Mouse (Mus musculus): ENCODE data around the gene Lrrc7.
A peak's percentile ranks its signal among the peaks of the same experiment; 100 is the strongest.

The Lrrc7 gene

GRCm38 (mm10) chr3:158362091-158362490 is 199.9 kb downstream of the Lrrc7 start:
- peak; percentile 4 for DNase-seq (ENCODE audit: low spot score)

- DNase-seq (ENCODE audit: low spot score), result no peak
These were observed 205.3 kb downstream of the Lrrc7 start for GRCm38 (mm10) chr3:158356706-158357105.

GRCm38 (mm10) chr3:158356194-158356593 is 205.8 kb downstream of the Lrrc7 start:
- DNase-seq (ENCODE audit: low spot score), result no peak

GRCm38 (mm10) chr3:158340808-158341207 is 221.2 kb downstream of the Lrrc7 start:
- DNase-seq (ENCODE audit: low spot score), result no peak

- no peak for DNase-seq (ENCODE audit: low spot score)
These were observed 231.9 kb downstream of the Lrrc7 start for GRCm38 (mm10) chr3:158330085-158330484.

GRCm38 (mm10) chr3:158310391-158310790 is 251.6 kb downstream of the Lrrc7 start:
- no peak for DNase-seq (ENCODE audit: low spot score)

GRCm38 (mm10) chr3:158307415-158307814 is 254.6 kb downstream of the Lrrc7 start:
- no peak for DNase-seq (ENCODE audit: low spot score)

- no peak for DNase-seq (ENCODE audit: low spot score)
These were observed 263.3 kb downstream of the Lrrc7 start for GRCm38 (mm10) chr3:158298732-158299131.

GRCm38 (mm10) chr3:158295041-158295440 is 267.0 kb downstream of the Lrrc7 start:
- DNase-seq (ENCODE audit: low spot score), result no peak

GRCm38 (mm10) chr3:158284431-158284830 is 277.6 kb downstream of the Lrrc7 start:
- no peak for DNase-seq (ENCODE audit: low spot score)

- DNase-seq (ENCODE audit: low spot score), result no peak
These were observed 283.4 kb downstream of the Lrrc7 start for GRCm38 (mm10) chr3:158278631-158279030.

GRCm38 (mm10) chr3:158272700-158273099 is 289.3 kb downstream of the Lrrc7 start:
- no peak for DNase-seq (ENCODE audit: low spot score)

- no peak for DNase-seq (ENCODE audit: low spot score)
These were observed 291.1 kb downstream of the Lrrc7 start for GRCm38 (mm10) chr3:158270887-158271286.

- DNase-seq (ENCODE audit: low spot score), result no peak
These were observed 309.4 kb downstream of the Lrrc7 start for GRCm38 (mm10) chr3:158252576-158252975.

GRCm38 (mm10) chr3:158247672-158248071 is 314.3 kb downstream of the Lrrc7 start:
- no peak for DNase-seq (ENCODE audit: low spot score)

GRCm38 (mm10) chr3:158210657-158211056 is 351.4 kb downstream of the Lrrc7 start:
- no peak for DNase-seq (ENCODE audit: low spot score)

GRCm38 (mm10) chr3:158210026-158210425 is 352.0 kb downstream of the Lrrc7 start:
- DNase-seq (ENCODE audit: low spot score), result peak; percentile 19

GRCm38 (mm10) chr3:158207840-158208239 is 354.2 kb downstream of the Lrrc7 start:
- no peak for DNase-seq (ENCODE audit: low spot score)

GRCm38 (mm10) chr3:158202776-158203175 is 359.2 kb downstream of the Lrrc7 start:
- no peak for DNase-seq (ENCODE audit: low spot score)

GRCm38 (mm10) chr3:158195426-158195825 is 366.6 kb downstream of the Lrrc7 start:
- DNase-seq (ENCODE audit: low spot score), result no peak

- peak; percentile 16 for DNase-seq (ENCODE audit: low spot score)
These were observed 368.8 kb downstream of the Lrrc7 start for GRCm38 (mm10) chr3:158193229-158193628.

- DNase-seq (ENCODE audit: low spot score), result no peak
These were observed 386.9 kb downstream of the Lrrc7 start for GRCm38 (mm10) chr3:158174880-158175735.

GRCm38 (mm10) chr3:158169180-158169579 is 392.8 kb downstream of the Lrrc7 start:
- no peak for DNase-seq (ENCODE audit: low spot score)

GRCm38 (mm10) chr3:158168454-158168853 is 393.6 kb downstream of the Lrrc7 start:
- peak; percentile 6 for DNase-seq (ENCODE audit: low spot score)
